Mouse (Mus musculus) testis, adult 2 months (tissue): ENCODE measurements at regions not wholly inside any gene's neighbourhood (a gene's known extent, or its start where the extent isn't known, plus 50 kb on each side); places are given as distances from the start of the nearest gene placed in this dataset.

ENCODE experiments used
- H3K27ac ChIP-seq: fragments of 200-500 bp; 2 replicates; pipeline ENCODE4 v1.5.1; 2012; ENCODE audit warnings: low read depth, low read length; ENCODE audit not compliant: control insufficient read depth, insufficient read depth
- H3K27me3 ChIP-seq: fragments of 200-500 bp; 2 replicates; pipeline ENCODE4 v1.6.1; 2012; ENCODE audit warnings: mild to moderate bottlenecking, low read length, moderate library complexity; ENCODE audit not compliant: control insufficient read depth, insufficient read depth
- H3K36me3 ChIP-seq: fragments of 200-500 bp; 2 replicates; pipeline ENCODE4 v1.6.1; 2012; ENCODE audit warnings: mild to moderate bottlenecking, low read length; ENCODE audit not compliant: control insufficient read depth, insufficient read depth
- H3K4me1 ChIP-seq: fragments of 200-500 bp; 2 replicates; pipeline ENCODE4 v1.6.1; 2012; ENCODE audit warnings: low read length; ENCODE audit not compliant: control insufficient read depth, insufficient read depth
- H3K4me3 ChIP-seq: fragments of 200-500 bp; 2 replicates; pipeline ENCODE4 v1.5.1; 2012; ENCODE audit warnings: low read depth, mild to moderate bottlenecking, low read length, moderate library complexity, mixed read lengths; ENCODE audit not compliant: control insufficient read depth
- CTCF ChIP-seq: fragments of 200-500 bp; IDR thresholded peaks from 2 replicates; pipeline ENCODE4 v1.5.1; 2012; ENCODE audit warnings: low read depth, mild to moderate bottlenecking, inconsistent platforms, low read length, moderate library complexity; ENCODE audit not compliant: control insufficient read depth, insufficient read depth, insufficient replicate concordance
- POLR2A ChIP-seq: fragments of 200-500 bp; IDR thresholded peaks from 2 replicates; pipeline ENCODE4 v1.6.1; 2012; ENCODE audit warnings: low read depth, mild to moderate bottlenecking, inconsistent platforms, low read length, moderate library complexity; ENCODE audit not compliant: control insufficient read depth

DNA sequence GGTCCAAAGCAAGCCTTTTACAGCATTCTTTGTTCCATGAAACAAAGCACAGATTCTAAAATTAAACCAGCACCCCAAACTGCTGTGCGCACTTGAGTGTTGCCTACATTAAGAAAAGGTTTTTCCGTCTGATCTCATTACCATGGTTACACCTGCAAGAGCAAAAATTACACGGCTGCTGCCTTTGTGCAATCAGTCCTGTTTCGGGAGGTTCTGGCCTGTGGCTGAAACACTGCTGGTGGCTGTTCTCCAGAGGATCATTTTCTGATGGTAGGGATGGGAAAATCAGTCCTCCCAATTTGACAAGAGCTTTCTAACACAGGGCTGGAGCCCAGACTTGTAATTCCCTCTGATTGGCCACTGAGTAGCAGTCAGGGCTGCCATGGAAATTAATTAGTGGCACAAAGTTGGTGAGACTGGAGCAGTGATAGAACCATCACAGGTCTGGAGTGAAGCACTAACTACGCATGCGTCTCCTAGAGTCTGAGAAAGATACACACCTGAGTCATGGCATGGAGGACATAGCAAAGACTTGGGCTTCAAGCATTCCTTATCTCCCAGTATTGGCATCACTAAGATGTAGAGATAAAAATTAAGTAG is 114.8 kb upstream of the Fam49a start:
- TF ChIP-seq POLR2A (no peak), CTCF (no peak)
- H3K36me3 ChIP-seq: no peaks in the 10 kb centered on the region
- H3K4me1 ChIP-seq: no peaks in the 10 kb centered on the region
- H3K4me3 ChIP-seq: no peak overlapping the region
- no peaks in the 10 kb centered on the region for H3K27me3 ChIP-seq
- H3K27ac ChIP-seq: no peak overlapping the region

DNA sequence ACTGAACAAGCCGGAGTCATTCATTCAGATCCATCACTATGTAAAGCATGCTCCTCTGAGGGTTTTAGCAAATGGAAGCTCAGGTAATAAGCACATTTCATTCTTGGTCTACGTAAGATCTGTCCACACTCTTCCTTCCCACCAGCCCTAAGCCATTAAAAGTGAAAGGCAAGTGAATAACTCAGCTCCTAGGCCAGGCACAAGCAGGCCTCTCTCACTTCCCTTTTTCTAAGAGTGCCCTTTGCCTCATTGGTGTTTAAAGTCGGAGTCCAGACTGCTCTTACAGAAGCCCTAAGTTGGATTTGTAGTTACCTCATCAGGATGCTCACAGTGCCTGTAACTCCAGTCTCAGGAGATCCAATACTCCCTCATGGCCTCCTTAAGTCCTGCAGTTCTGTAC is 114.1 kb upstream of the Fam49a start:
- no peak overlapping the region for H3K4me3 ChIP-seq
- TF ChIP-seq CTCF (no peak), POLR2A (no peak)
- no peaks in the 10 kb centered on the region for H3K4me1 ChIP-seq
- no peaks in the 10 kb centered on the region for H3K27me3 ChIP-seq
- H3K36me3 ChIP-seq: no peaks in the 10 kb centered on the region
- no peak overlapping the region for H3K27ac ChIP-seq

DNA sequence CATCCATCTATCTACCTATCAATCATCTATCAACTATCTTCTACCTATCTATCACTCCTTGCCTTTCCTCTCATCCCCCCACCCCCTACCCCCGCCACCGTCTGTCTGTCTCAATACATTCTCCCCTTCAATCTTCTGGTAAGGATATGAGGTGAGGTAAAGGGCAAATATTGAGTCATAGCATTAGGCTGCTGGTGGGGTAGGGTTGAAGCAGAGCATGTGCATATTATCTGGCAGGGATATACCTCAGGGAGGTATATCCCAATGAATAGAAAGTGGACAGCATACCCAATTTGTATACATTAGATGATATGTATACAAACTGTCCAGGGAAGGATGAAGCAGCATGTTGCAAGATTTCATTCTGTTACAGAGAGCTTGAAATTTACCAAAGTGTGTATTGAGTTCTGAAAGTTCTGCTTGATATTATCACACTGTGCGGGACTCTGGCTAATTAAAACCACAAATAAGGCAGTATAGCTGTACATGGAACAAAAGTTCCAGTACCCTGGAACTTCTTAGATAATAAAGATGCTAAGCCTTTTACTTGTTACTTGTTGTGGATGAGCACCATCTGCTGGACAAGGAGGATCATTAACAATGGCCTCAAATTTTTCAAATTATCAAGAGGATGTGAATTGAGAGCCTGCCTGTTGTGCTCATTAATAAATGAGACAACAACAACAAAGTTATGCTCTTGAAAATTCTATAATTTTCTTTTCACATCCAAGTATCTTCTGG is 113.1 kb upstream of the Fam49a start:
- no peaks in the 10 kb centered on the region for H3K4me1 ChIP-seq
- TF ChIP-seq CTCF: no peak
- TF ChIP-seq POLR2A: no peak
- no peaks in the 10 kb centered on the region for H3K27me3 ChIP-seq
- H3K36me3 ChIP-seq: no peaks in the 10 kb centered on the region
- no peak overlapping the region for H3K4me3 ChIP-seq
- no peak overlapping the region for H3K27ac ChIP-seq

DNA sequence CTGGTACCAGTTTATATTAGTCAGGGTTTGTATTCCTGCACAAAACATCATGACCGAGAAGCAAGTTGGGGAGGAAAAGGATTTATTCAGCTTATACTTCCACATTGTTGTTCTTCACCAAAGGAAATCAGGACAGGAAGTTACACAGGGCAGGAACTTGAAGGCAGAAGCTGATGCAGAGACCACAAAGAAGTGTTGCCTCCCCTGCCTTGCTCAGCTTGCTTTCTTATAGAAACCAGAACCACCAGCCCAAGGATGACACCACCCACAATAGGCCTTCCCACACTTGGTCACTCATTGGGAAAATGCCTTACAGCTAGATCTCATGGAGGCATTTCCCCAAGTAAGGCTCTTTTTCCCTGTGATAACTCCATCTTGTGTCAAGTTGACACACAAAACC is 97.5 kb upstream of the Fam49a start:
- Histone ChIP-seq H3K27me3 (no peaks in the 10 kb centered on the region), H3K4me1 (no peaks in the 10 kb centered on the region), H3K36me3 (no peaks in the 10 kb centered on the region), H3K4me3 (no peak overlapping the region), H3K27ac (no peak overlapping the region)
- TF ChIP-seq POLR2A (no peak), CTCF (no peak)

DNA sequence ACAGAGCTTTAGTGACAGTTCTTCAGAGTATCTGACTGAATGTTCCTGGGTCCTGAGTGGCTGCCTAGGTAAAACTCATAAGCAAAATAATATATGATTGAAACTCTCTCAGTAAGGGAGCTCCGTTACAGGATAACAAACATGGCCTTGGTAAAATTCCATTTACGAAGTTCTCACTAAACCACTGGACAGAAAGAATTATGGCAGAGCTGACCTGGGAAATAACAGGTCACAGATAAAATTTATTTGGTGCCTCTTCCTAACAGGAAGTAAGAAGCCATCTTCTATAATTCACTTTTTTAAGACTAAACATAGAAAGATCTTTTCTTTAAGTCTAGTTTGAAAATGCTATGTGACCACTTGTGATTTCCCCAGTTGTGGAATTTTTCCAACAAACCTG is 91.4 kb upstream of the Fam49a start:
- no peak for TF ChIP-seq CTCF
- no peak for TF ChIP-seq POLR2A
- Histone ChIP-seq H3K4me1 (no peaks in the 10 kb centered on the region), H3K4me3 (no peak overlapping the region), H3K27ac (no peak overlapping the region), H3K27me3 (no peaks in the 10 kb centered on the region), H3K36me3 (no peaks in the 10 kb centered on the region)

DNA sequence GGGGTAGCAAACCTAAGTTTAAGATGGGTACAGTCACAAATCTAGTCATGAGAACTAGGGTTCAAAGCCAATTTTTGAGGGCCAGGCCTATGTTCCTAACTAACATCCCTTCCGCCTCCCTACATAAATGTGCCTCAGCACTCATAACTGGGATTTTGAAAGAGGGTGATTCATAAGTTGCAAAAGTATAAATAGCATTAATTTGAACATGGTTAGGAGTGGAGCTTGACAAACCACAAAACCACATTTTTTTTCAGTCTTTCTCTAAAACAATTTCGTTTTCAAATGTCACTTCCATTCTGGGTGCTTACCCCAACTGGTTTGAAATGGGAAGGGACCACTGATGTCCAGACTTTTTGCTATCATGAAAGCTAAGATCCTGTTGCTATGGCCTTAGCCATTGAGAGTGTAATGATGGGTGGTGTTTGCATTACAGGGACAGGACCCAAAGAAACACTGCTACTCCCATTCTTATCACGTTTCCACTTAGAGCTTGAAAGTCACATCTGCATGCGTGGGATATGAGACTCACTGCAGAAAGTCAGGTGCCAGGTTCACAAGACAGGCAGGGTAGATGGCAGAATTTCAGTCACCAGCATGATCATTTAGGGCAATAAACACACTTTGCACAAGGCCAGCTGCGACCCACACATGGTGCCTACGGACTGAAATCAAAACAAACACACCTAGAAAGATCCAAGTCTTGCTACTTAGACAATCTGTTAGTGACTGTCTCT is 89.7 kb upstream of the Fam49a start:
- H3K36me3 ChIP-seq: no peaks in the 10 kb centered on the region
- no peak overlapping the region for H3K4me3 ChIP-seq
- H3K27me3 ChIP-seq: no peaks in the 10 kb centered on the region
- H3K27ac ChIP-seq: no peak overlapping the region
- TF ChIP-seq CTCF: no peak
- TF ChIP-seq POLR2A: no peak
- peaks cover 6% of the 10 kb centered on the region for H3K4me1 ChIP-seq
